Mouse (Mus musculus) heart, postnatal 14 days (tissue): ENCODE measurements around the gene Otc. TPM values are rescaled to one million over a fixed set of nuclear protein-coding genes. Genes with fewer than 3 reads are reported as not detected.

Experiments used
- DNase-seq, 2 experiments: peaks; one replicate each; pipeline ENCODE4 v3.0.0; 2021 to 2022
- intact Hi-C: fragments of 180-260 bp; cut with DNase I; formaldehyde crosslinking; loops from one replicate; pipeline ENCODE4 v1.15.1; 2025
- long read RNA-seq, 2 experiments: library from polyadenylated mRNA; stranded (forward); transcript quantifications; one replicate each; pipeline ENCODE4 v2.0.0; 2021
- total RNA-seq, 2 experiments: library from RNA; stranded (reverse); gene quantifications; 2 replicates each; pipeline ENCODE4 v1.2.3; 2021

Otc gene
- total RNA-seq = not detected
- long read RNA-seq, experiment 1, partial matches to known transcripts = 0 of 1 reads
- long read RNA-seq, experiment 1, other reads (novel, unspliced or antisense) = 1 of 1 reads
- long read RNA-seq, experiment 2 = 0 reads

GRCm38 (mm10) chrX:10251852-10252504 is at the start of gene Otc:
Gene Otc, plus strand, starts transcription at chrX:10252305.
- intact Hi-C loops = no loop called here

GRCm38 (mm10) chrX:10205937-10206336 is 46.2 kb upstream of the Otc start:
- intact Hi-C loops = loop anchor here (10.0 kb wide), 1 partner anchor 131 kb away; no protein-coding TSS in a partner anchor

More at GRCm38 (mm10) chrX:10251852-10252504, at the start of gene Otc:
- no peak for DNase-seq

GRCm38 (mm10) chrX:10215972-10216371 is 36.1 kb upstream of the Otc start:
- intact Hi-C loops = no loop called here
- DNase-seq = no peak

More at GRCm38 (mm10) chrX:10205937-10206336, 46.2 kb upstream of the Otc start:
- no peak for DNase-seq

GRCm38 (mm10) chrX:10216410-10216949 is 35.6 kb upstream of the Otc start, which contains the start of gene Rpgr:
Gene Rpgr, minus strand, starts transcription at chrX:10216920.
- intact Hi-C loops = no loop called here
- DNase-seq = peak; percentile 89 to 90

- intact Hi-C loops = no loop called here
Observed at GRCm38 (mm10) chrX:10219281-10219680, 32.8 kb upstream of the Otc start.

GRCm38 (mm10) chrX:10233051-10233450 is 19.1 kb upstream of the Otc start:
- intact Hi-C loops = no loop called here
- no peak for DNase-seq

More at GRCm38 (mm10) chrX:10219281-10219680, 32.8 kb upstream of the Otc start:
- peak; percentile 1 to 12 for DNase-seq

GRCm38 (mm10) chrX:10234617-10235016 is 17.5 kb upstream of the Otc start:
- DNase-seq = no peak
- intact Hi-C loops = loop anchor here (5.0 kb wide), 1 partner anchor 343 kb away; no protein-coding TSS in a partner anchor

GRCm38 (mm10) chrX:10239515-10239914 is 12.6 kb upstream of the Otc start:
- no peak for DNase-seq
- intact Hi-C loops = loop anchor here (5.0 kb wide), 1 partner anchor 338 kb away; no protein-coding TSS in a partner anchor

- DNase-seq = no peak
- intact Hi-C loops = no loop called here
Observed at GRCm38 (mm10) chrX:10243916-10244315, 8.2 kb upstream of the Otc start.

GRCm38 (mm10) chrX:10251357-10251756 is 748 bp upstream of the Otc start:
- intact Hi-C loops = no loop called here
- DNase-seq = no peak

GRCm38 (mm10) chrX:10257774-10258173 is 5.7 kb downstream of the Otc start:
- DNase-seq = no peak
- intact Hi-C loops = loop anchor here (5.0 kb wide), 1 partner anchor 230 kb away; the partner anchor contains the start of gene Tspan7

GRCm38 (mm10) chrX:10258260-10258659 is 6.2 kb downstream of the Otc start:
- intact Hi-C loops = loop anchor here (5.0 kb wide), 1 partner anchor 229 kb away; the partner anchor contains the start of gene Tspan7

GRCm38 (mm10) chrX:10268308-10268707 is 16.2 kb downstream of the Otc start:
- intact Hi-C loops = no loop called here
- no peak for DNase-seq

More at GRCm38 (mm10) chrX:10258260-10258659, 6.2 kb downstream of the Otc start:
- DNase-seq = no peak

GRCm38 (mm10) chrX:10268761-10269437 is 16.8 kb downstream of the Otc start:
- no peak for DNase-seq
- intact Hi-C loops = no loop called here

GRCm38 (mm10) chrX:10297341-10297740 is 45.2 kb downstream of the Otc start:
- DNase-seq = no peak
- intact Hi-C loops = no loop called here

GRCm38 (mm10) chrX:10318176-10318575 is 66.1 kb downstream of the Otc start:
- no peak for DNase-seq
- intact Hi-C loops = no loop called here

GRCm38 (mm10) chrX:10330246-10330645 is 78.1 kb downstream of the Otc start:
- DNase-seq = no peak
- intact Hi-C loops = no loop called here

- intact Hi-C loops = no loop called here
- DNase-seq = no peak
Observed at GRCm38 (mm10) chrX:10331749-10332148, 79.6 kb downstream of the Otc start.

GRCm38 (mm10) chrX:10336816-10337215 is 84.7 kb downstream of the Otc start:
- intact Hi-C loops = no loop called here
- no peak for DNase-seq

- intact Hi-C loops = no loop called here
- no peak for DNase-seq
Observed at GRCm38 (mm10) chrX:10355867-10356266, 103.8 kb downstream of the Otc start.
